ENCODE assay signal across 20 mouse cellular contexts in the genomic region with DNA sequence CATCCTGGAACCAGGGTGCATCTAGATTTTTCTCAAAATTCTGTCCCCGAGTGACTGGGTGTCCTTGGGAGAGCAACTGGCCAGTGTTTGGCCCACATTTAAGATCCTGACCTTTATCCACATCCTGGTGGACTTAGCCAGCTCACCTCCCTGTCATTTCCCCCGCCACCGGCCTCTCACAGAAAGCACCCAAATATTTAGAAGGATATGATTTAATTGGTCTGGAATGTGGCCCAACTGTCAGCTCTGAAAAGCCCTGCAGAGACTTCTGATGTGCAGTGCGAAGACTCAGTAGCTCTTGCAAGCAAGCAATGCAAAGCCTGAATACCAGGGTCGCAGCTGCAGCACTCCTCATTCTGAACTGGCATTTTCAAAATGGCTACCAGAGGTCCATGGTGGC.
DNase-seq lines count a peak whose midpoint lies in the region; ATAC-seq lines count a peak whose summit lies in the region.
"Had no signal": no experiment of that assay in that cellular context is flagged by ENCODE, and none has a peak within 500 bp of the region (broad histone marks: within the 10 kb centered on the region; RNA-seq: fewer than 3 reads in every experiment).

No protein-coding gene starts in this region.

- no peak overlapping the region for H3K9ac ChIP-seq in intestine, embryonic 15.5 days
- H3K9ac ChIP-seq: forebrain, embryonic 12.5 days; hindbrain, embryonic 14.5 days; liver, embryonic 14.5 days; midbrain, embryonic 12.5 days; neural tube, embryonic 15.5 days had no signal

- WGBS in intestine, embryonic 15.5 days = 49% methylated on average over 5 of the region's 5 CpGs

- H3K4me2 ChIP-seq in intestine, embryonic 15.5 days (replicated peaks) = no peak overlapping the region
- H3K4me2 ChIP-seq: forebrain, embryonic 12.5 days; hindbrain, embryonic 14.5 days; midbrain, embryonic 12.5 days; neural tube, embryonic 15.5 days had no signal

- H3K27ac ChIP-seq in intestine, embryonic 15.5 days = no peak overlapping the region
- H3K27ac ChIP-seq: forebrain, embryonic 12.5 days; hindbrain, embryonic 14.5 days; kidney, postnatal 0 days; liver, embryonic 14.5 days; midbrain, embryonic 12.5 days; neural tube, embryonic 15.5 days had no signal

- no peaks in the 10 kb centered on the region for H3K4me1 ChIP-seq in intestine, embryonic 15.5 days (replicated peaks)
- H3K4me1 ChIP-seq: neural tube, embryonic 15.5 days had no signal

- H3K9me3 ChIP-seq in intestine, embryonic 15.5 days = no peaks in the 10 kb centered on the region
- H3K9me3 ChIP-seq: forebrain, embryonic 12.5 days; midbrain, embryonic 12.5 days; neural tube, embryonic 15.5 days had no signal

- no peak for ATAC-seq in intestine, embryonic 15.5 days
- ATAC-seq: intestine, embryonic 16.5 days had no signal

- DNase-seq in adrenal gland, postnatal 25 days = peak; percentile 35
- DNase-seq in adrenal gland, adult 18-20 months (ENCODE audit: low spot score in 2 of 2) = no peak
- peak; percentile 9 for DNase-seq in kidney, postnatal 10 days
- DNase-seq in kidney, adult 9 months = no peak
- DNase-seq in urinary bladder, postnatal 25 days (ENCODE audit: low spot score) = peak; percentile 13
- DNase-seq in urinary bladder, adult 2 months (ENCODE audit: low spot score) = no peak
- DNase-seq in layer of hippocampus, adult 9-10 months (ENCODE audit: low spot score) = no peak
- DNase-seq: cerebellum, postnatal 14 days; embryo, embryonic 11 days; gastrocnemius, postnatal 14 days; layer of hippocampus, adult 9-11 months; thymus, postnatal 4 days had no signal

- H3K4me3 ChIP-seq in intestine, embryonic 15.5 days (replicated peaks) = no peak overlapping the region
- H3K4me3 ChIP-seq: forebrain, embryonic 12.5 days; midbrain, embryonic 12.5 days; neural tube, embryonic 15.5 days had no signal

- no peaks in the 10 kb centered on the region for H3K36me3 ChIP-seq in intestine, embryonic 15.5 days
- H3K36me3 ChIP-seq: forebrain, embryonic 12.5 days; midbrain, embryonic 12.5 days; neural tube, embryonic 15.5 days had no signal

- no peaks in the 10 kb centered on the region for H3K27me3 ChIP-seq in intestine, embryonic 15.5 days (replicated peaks)
- H3K27me3 ChIP-seq: forebrain, embryonic 12.5 days; midbrain, embryonic 12.5 days; neural tube, embryonic 15.5 days had no signal

Comparison
In these comparisons a context has a peak if more than half of its experiments do, and no peak if none do; other contexts are left out.
1. DNase-seq: peak in adrenal gland, postnatal 25 days (single experiment), kidney, postnatal 10 days (single experiment) and urinary bladder, postnatal 25 days (single experiment); none in adrenal gland, adult 18-20 months (0 of 2), kidney, adult 9 months (single experiment), urinary bladder, adult 2 months (single experiment) and layer of hippocampus, adult 9-10 months (single experiment).